Mouse (Mus musculus) liver, adult 2 months (tissue): ENCODE results near the gene Dolpp1. TPM values are rescaled to one million over a fixed set of nuclear protein-coding genes. Genes with fewer than 3 reads are reported as not detected.

Source experiments
- DNase-seq: peaks from one replicate; pipeline ENCODE4 v3.0.0-alpha.2; 2011; ENCODE audit warnings: low read depth, low spot score; ENCODE audit errors: extremely low read depth
- H3K27ac ChIP-seq: fragments of 200-500 bp; replicated peaks from 2 replicates; pipeline ENCODE4 v1.5.1; 2012; ENCODE audit warnings: low read depth, mild to moderate bottlenecking, control low read depth, inconsistent platforms, low read length; ENCODE audit not compliant: insufficient read depth
- H3K27me3 ChIP-seq: fragments of 200-500 bp; 2 replicates; pipeline ENCODE4 v1.6.1; 2012; ENCODE audit warnings: mild to moderate bottlenecking, moderate library complexity, low read length, inconsistent platforms; ENCODE audit not compliant: control insufficient read depth, insufficient read depth
- H3K36me3 ChIP-seq: fragments of 200-500 bp; 2 replicates; pipeline ENCODE4 v1.6.1; 2012; ENCODE audit warnings: low read length, inconsistent platforms; ENCODE audit not compliant: control insufficient read depth, insufficient read depth
- H3K4me1 ChIP-seq: fragments of 200-500 bp; 2 replicates; pipeline ENCODE4 v1.6.1; 2011; ENCODE audit warnings: low read length; ENCODE audit not compliant: control insufficient read depth, insufficient read depth
- H3K4me3 ChIP-seq: fragments of 200-500 bp; 2 replicates; pipeline ENCODE4 v1.5.1; 2011; ENCODE audit warnings: low read depth, mild to moderate bottlenecking, control low read depth, low read length, moderate library complexity; ENCODE audit not compliant: insufficient read depth
- H3K79me2 ChIP-seq: fragments of 200-500 bp; 2 replicates; pipeline ENCODE4 v1.6.1; 2012; ENCODE audit warnings: inconsistent platforms, mild to moderate bottlenecking, low read length, moderate library complexity; ENCODE audit not compliant: control insufficient read depth, insufficient read depth
- H3K9ac ChIP-seq: fragments of 200-500 bp; 2 replicates; pipeline ENCODE4 v1.6.1; 2012; ENCODE audit warnings: low read depth, mild to moderate bottlenecking, control low read depth, inconsistent platforms, low read length
- CTCF ChIP-seq: fragments of 200-500 bp; IDR thresholded peaks from 2 replicates; pipeline ENCODE4 v1.5.1; 2011; ENCODE audit warnings: low read depth, low read length, control low read depth
- POLR2A ChIP-seq: fragments of 200-500 bp; IDR thresholded peaks from 2 replicates; pipeline ENCODE4 v1.6.1; 2011; ENCODE audit warnings: low read length, control low read depth; ENCODE audit not compliant: insufficient read depth; ENCODE audit errors: extremely low read depth
- WGBS: fragments of 180-500 bp; shearing (Covaris S2); methylation state at CpG from one replicate; pipeline ENCODE4 v1.1.7; 2018; 5-methylcytosine and 5-hydroxymethylcytosine counted together
- polyA plus RNA-seq: library from polyadenylated mRNA; depleted of rRNA; stranded (reverse); fragments of >200 nt; gene quantifications from 2 replicates; pipeline ENCODE4 v1.2.3, GENCODE M21; 2012; rRNA removed
- total RNA-seq: library from RNA; depleted of rRNA; stranded (reverse); fragments of >200 nt; gene quantifications from 2 replicates; pipeline ENCODE4 v1.2.3, GENCODE M21; 2014; rRNA removed

Dolpp1 gene
- total and polyA plus RNA-seq, 2 experiments: 8.9 to 44.8 TPM

DNA sequence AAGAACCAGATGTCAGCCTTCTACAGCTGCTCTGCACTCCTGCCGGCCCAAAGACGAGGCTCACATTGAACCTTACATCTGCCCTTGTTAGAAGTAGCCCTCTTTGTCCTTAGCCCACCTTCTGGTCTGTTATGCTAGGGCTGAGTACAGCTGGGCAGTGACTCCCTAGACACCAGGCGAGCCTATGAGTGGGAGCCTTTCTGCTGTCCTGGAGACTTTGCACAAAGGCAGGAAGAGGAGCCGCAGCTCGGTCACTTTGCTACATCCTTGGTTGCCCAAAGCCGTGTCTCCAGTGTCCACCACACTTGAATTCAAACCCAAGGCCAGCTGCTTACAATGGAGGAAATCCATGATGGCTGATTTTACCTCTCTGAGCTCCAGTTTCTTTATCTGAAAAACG lies 56.3 kb downstream of the Dolpp1 start:
- no peak overlapping the region for H3K4me3 ChIP-seq
- H3K27me3 ChIP-seq: no peaks in the 10 kb centered on the region
- H3K9ac ChIP-seq: no peak overlapping the region
- WGBS: 84% methylated on average over 7 of the region's 7 CpGs
- H3K36me3 ChIP-seq: no peaks in the 10 kb centered on the region
- no peak overlapping the region for H3K27ac ChIP-seq
- no peaks in the 10 kb centered on the region for H3K79me2 ChIP-seq
- no peak for TF ChIP-seq CTCF
- TF ChIP-seq POLR2A: no peak
- DNase-seq: no peak
- peaks cover 2% of the 10 kb centered on the region; the same call in 1 of the 2 replicates for H3K4me1 ChIP-seq

Other genes starting within 250 kb of the Dolpp1 start
- 78.7 and 101 TPM in 2 replicates for gene Endog, start 220.8 kb upstream of the Dolpp1 start, total RNA-seq
- gene Endog, start 220.8 kb upstream of the Dolpp1 start, polyA plus RNA-seq: 122 and 132 TPM in 2 replicates
- gene Spout1, start 213.8 kb upstream of the Dolpp1 start, total RNA-seq: 12.9 and 13.1 TPM in 2 replicates
- gene Spout1, start 213.8 kb upstream of the Dolpp1 start, polyA plus RNA-seq: 14.0 and 14.9 TPM in 2 replicates
- 169 and 184 TPM in 2 replicates for gene Kyat1, start 186.4 kb upstream of the Dolpp1 start, total RNA-seq
- 267 and 378 TPM in 2 replicates for gene Kyat1, start 186.4 kb upstream of the Dolpp1 start, polyA plus RNA-seq
- gene Lrrc8a, start 154.5 kb upstream of the Dolpp1 start, total RNA-seq: 8.5 and 14.0 TPM in 2 replicates
- 22.6 and 24.1 TPM in 2 replicates for gene Lrrc8a, start 154.5 kb upstream of the Dolpp1 start, polyA plus RNA-seq
- 4.2 and 5.1 TPM in 2 replicates for gene Gm28035, start 151.7 kb upstream of the Dolpp1 start, total RNA-seq
- 5.9 and 8.6 TPM in 2 replicates for gene Gm28035, start 151.7 kb upstream of the Dolpp1 start, polyA plus RNA-seq
- gene Phyhd1, start 126.1 kb upstream of the Dolpp1 start, total RNA-seq: 87.4 and 97.7 TPM in 2 replicates
- 154 and 158 TPM in 2 replicates for gene Phyhd1, start 126.1 kb upstream of the Dolpp1 start, polyA plus RNA-seq
- gene Gm28038, start 111.2 kb upstream of the Dolpp1 start, total RNA-seq: not detected in 2 replicates
- not detected in 2 replicates for gene Gm28038, start 111.2 kb upstream of the Dolpp1 start, polyA plus RNA-seq
- 12.2 and 14.7 TPM in 2 replicates for gene Dolk, start 105.9 kb upstream of the Dolpp1 start, total RNA-seq
- 20.3 and 20.6 TPM in 2 replicates for gene Dolk, start 105.9 kb upstream of the Dolpp1 start, polyA plus RNA-seq
- gene Nup188, start 105.9 kb upstream of the Dolpp1 start, total RNA-seq: 4.1 and 6.2 TPM in 2 replicates
- 6.0 and 9.6 TPM in 2 replicates for gene Nup188, start 105.9 kb upstream of the Dolpp1 start, polyA plus RNA-seq
- gene Sh3glb2, start 32.9 kb upstream of the Dolpp1 start, total RNA-seq: 23.3 and 23.5 TPM in 2 replicates
- 50.0 and 62.0 TPM in 2 replicates for gene Sh3glb2, start 32.9 kb upstream of the Dolpp1 start, polyA plus RNA-seq
- 30.7 and 37.2 TPM in 2 replicates for gene Miga2, start 28.0 kb upstream of the Dolpp1 start, total RNA-seq
- 46.5 and 52.2 TPM in 2 replicates for gene Miga2, start 28.0 kb upstream of the Dolpp1 start, polyA plus RNA-seq
- 9.2 and 24.3 TPM in 2 replicates for gene Crat, start 23.6 kb downstream of the Dolpp1 start, total RNA-seq
- 65.2 and 92.6 TPM in 2 replicates for gene Crat, start 23.6 kb downstream of the Dolpp1 start, polyA plus RNA-seq
- 18.3 and 25.1 TPM in 2 replicates for gene Ptpa, start 23.8 kb downstream of the Dolpp1 start, total RNA-seq
- 48.9 and 54.3 TPM in 2 replicates for gene Ptpa, start 23.8 kb downstream of the Dolpp1 start, polyA plus RNA-seq
- gene Ier5l, start 82.0 kb downstream of the Dolpp1 start, total RNA-seq: 0.54 and 0.55 TPM in 2 replicates
- gene Ier5l, start 82.0 kb downstream of the Dolpp1 start, polyA plus RNA-seq: 1.1 TPM in 2 replicates
- gene Cstad, start 202.8 kb downstream of the Dolpp1 start, total RNA-seq: 0.46 TPM in 1 of 2 replicates, not detected in the other
- gene Cstad, start 202.8 kb downstream of the Dolpp1 start, polyA plus RNA-seq: not detected in 2 replicates